Mouse (Mus musculus) ES-E14 (cell line): Measurements from ENCODE around the gene Cars2. TPM values are rescaled to one million over a fixed set of nuclear protein-coding genes. Genes with fewer than 3 reads are reported as not detected.

ENCODE experiments used
- DNase-seq: peaks from one replicate; pipeline ENCODE4 v3.0.0-alpha.2; 2013; ENCODE audit warnings: low read depth, low spot score
- H3K27ac ChIP-seq: 2 replicates; pipeline ENCODE4 v1.5.1; 2012; ENCODE audit warnings: low read depth, mild to moderate bottlenecking, low read length, moderate library complexity, mixed read lengths; ENCODE audit not compliant: poor library complexity, insufficient read depth, severe bottlenecking
- H3K36me3 ChIP-seq: 2 replicates; pipeline ENCODE4 v1.6.1; 2012; ENCODE audit warnings: mild to moderate bottlenecking, low read length, moderate library complexity, mixed read lengths; ENCODE audit not compliant: control insufficient read depth, poor library complexity, insufficient read depth, severe bottlenecking
- H3K4me1 ChIP-seq, 2 experiments: fragments of 150-350 bp in 1 of 2; sonication (generic) in 1 of 2; 2 replicates each; pipeline ENCODE4 v1.6.1; 2012; ENCODE audit warnings: low read length in 2 of 2, mild to moderate bottlenecking in 1 of 2, mixed read lengths in 1 of 2; ENCODE audit not compliant: control insufficient read depth in 2 of 2, insufficient read depth in 2 of 2, poor library complexity in 1 of 2
- H3K4me3 ChIP-seq, 2 experiments: fragments of 150-350 bp in 1 of 2; sonication (generic) in 1 of 2; 2 replicates each; pipeline ENCODE4 v1.5.1; 2012; ENCODE audit warnings: low read length in 2 of 2, low read depth in 1 of 2, mild to moderate bottlenecking in 1 of 2, mixed read lengths in 1 of 2; ENCODE audit not compliant: insufficient read depth in 1 of 2, poor library complexity in 1 of 2, severe bottlenecking in 1 of 2
- H3K9ac ChIP-seq: 2 replicates; pipeline ENCODE4 v1.6.1; 2012; ENCODE audit warnings: low read depth, mild to moderate bottlenecking, low read length, mixed read lengths; ENCODE audit not compliant: poor library complexity, insufficient read depth, severe bottlenecking
- H3K9me3 ChIP-seq: fragments of 150-350 bp; sonication (generic); 2 replicates; pipeline ENCODE4 v1.6.1; 2012; ENCODE audit warnings: low read depth, mild to moderate bottlenecking, low read length; ENCODE audit not compliant: control insufficient read depth, insufficient read depth
- CHD2 ChIP-seq: IDR thresholded peaks from 2 replicates; pipeline ENCODE4 v1.6.1; 2014; ENCODE audit warnings: mild to moderate bottlenecking, low read depth, low read length, inconsistent platforms
- HCFC1 ChIP-seq: IDR thresholded peaks from 2 replicates; pipeline ENCODE4 v1.6.1; 2012; ENCODE audit warnings: low read length, inconsistent platforms, borderline replicate concordance; ENCODE audit not compliant: insufficient read depth
- MAFK ChIP-seq: IDR thresholded peaks from 2 replicates; pipeline ENCODE4 v1.6.1; 2014; ENCODE audit warnings: mild to moderate bottlenecking, low read depth, low read length, inconsistent platforms; ENCODE audit not compliant: insufficient read depth
- ZC3H11A ChIP-seq: IDR thresholded peaks from 2 replicates; pipeline ENCODE4 v1.6.1; 2012; ENCODE audit warnings: low read depth, mild to moderate bottlenecking, inconsistent platforms, low read length, borderline replicate concordance
- ZNF384 ChIP-seq: IDR thresholded peaks from 2 replicates; pipeline ENCODE4 v1.6.1; 2012; ENCODE audit warnings: low read depth, low read length, inconsistent platforms
- in situ Hi-C, 2 experiments: fragments of 600-800 bp; cut with MboI; formaldehyde crosslinking; loops; one replicate each; pipeline ENCODE4 v1.15.1; 2025; ENCODE audit warnings: low sequenced_read_pairs in 2 of 2, inconsistent platforms in 1 of 2; ENCODE audit not compliant: unreplicated experiment in 2 of 2
- total RNA-seq: library from RNA; depleted of rRNA; stranded (reverse); fragments of 300-350 nt; gene quantifications from 2 replicates; pipeline ENCODE4 v1.2.3, GENCODE M21; 2012

Gene Cars2
- total RNA-seq, 1 experiment: 34.6 TPM

DNA sequence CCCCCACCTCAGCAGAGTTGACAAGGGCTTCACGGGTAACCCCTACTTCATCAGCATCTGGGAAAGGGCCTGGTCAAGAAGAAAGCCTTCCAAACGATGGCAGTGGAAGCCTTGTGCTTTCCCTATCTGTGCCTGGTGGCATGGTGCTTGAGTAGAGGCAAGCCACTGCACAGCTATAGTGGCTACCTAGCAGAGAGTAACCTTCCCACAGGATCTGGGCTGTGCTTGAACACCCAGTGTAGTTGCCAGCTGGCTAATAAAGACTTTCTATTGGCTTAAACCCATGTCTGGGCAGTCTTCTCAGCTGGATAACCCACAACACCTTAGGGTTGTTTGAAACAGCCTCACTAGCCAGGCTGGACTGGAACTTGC, 35.8 kb upstream of the Cars2 start:
- no peaks in the 10 kb centered on the region for H3K9me3 ChIP-seq
- no peaks in the 10 kb centered on the region for H3K4me1 ChIP-seq
- TF ChIP-seq HCFC1 (no peak), ZNF384 (no peak), CHD2 (no peak), ZC3H11A (no peak), MAFK (no peak)
- H3K9ac ChIP-seq: no peak overlapping the region
- H3K27ac ChIP-seq: no peak overlapping the region
- no peak for DNase-seq
- in situ Hi-C loops: no loop called here
- no peak overlapping the region for H3K4me3 ChIP-seq
- H3K36me3 ChIP-seq: no peaks in the 10 kb centered on the region

DNA sequence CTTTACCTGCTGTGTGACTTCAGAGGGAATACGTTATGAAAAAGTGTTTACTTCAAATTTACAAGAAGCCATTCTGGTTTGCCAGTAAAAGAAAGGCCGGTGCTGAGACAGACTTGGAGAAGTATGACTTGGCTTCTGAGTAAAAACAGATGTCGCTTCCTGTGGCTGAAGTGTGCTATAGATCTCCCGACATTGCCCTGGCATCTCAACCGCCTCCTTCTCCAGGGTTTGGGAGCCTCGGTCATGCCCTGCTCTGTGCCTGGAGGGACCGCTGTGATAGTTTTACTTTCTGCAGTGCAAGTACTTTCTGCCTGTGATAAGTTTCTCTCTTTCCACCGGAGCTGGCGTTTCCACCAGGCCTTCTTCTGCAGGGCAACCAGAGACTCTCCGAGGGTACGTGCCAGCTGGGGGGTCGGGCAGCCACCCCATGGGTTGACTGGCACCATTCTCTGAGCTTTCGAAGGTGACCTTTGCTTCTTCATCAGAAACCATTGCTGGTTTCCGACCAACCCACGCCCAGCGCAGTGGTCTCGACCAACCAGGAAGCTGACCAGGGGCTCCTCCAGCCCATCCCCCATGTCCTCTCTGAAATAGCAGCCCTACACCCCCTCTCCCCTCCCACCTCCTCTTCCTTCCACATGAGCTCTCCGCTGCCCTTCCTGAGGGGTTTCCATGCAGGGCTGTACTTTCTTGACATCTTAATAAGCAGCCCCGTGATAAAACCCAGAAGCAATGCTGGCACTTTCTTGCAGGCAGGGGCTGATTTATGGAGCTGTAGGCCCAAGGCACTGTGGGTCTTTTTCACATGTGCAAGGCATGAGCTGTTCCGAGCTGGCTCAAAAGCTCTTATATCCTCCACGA, 35.2 kb upstream of the Cars2 start:
- in situ Hi-C loops: no loop called here
- no peaks in the 10 kb centered on the region for H3K36me3 ChIP-seq
- DNase-seq: no peak
- H3K27ac ChIP-seq: no peak overlapping the region
- no peak overlapping the region for H3K4me3 ChIP-seq
- H3K4me1 ChIP-seq: no peaks in the 10 kb centered on the region
- no peaks in the 10 kb centered on the region for H3K9me3 ChIP-seq
- TF ChIP-seq ZNF384 (no peak), HCFC1 (no peak), CHD2 (no peak), MAFK (no peak), ZC3H11A (no peak)
- H3K9ac ChIP-seq: no peak overlapping the region

DNA sequence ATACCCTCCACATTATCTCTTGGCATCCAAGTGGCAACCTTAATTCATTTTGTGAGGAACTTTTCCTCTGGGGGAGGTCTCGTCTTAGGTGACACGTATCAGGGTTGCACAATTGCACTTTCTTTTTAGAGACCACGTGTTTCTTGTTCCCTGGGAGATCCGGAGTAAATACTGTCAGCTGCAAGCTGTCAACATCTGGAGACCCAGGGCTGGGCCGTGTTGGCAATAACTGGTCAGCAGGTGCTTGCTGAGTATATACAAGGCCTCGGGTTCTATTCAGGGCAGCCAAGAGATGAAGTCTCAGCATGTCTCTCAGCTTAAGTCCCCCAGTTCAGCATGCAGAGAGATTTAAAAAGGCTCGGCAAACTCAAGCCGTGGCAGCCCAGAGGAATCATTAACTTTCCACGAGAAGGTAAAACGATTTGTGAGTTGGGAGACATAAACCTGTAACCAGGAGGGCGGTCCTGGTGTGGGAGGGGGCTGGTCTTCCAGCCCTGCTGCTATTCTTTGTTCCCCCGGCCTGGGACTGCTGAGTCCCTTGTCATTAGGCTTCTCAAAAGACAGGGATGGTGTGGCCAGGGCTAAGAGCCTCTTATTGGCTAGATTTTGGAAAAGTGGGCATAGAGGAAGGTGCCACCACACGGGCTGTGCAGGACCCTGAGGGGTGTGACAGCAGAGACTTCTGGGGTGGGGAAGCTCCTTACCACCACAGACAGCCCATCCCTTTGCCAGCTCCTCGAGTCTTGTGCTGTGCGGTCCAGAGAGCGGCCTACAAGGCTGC, 25.2 kb upstream of the Cars2 start:
- DNase-seq: no peak
- H3K4me1 ChIP-seq: no peaks in the 10 kb centered on the region
- no peak overlapping the region for H3K27ac ChIP-seq
- H3K9ac ChIP-seq: no peak overlapping the region
- H3K4me3 ChIP-seq: no peak overlapping the region
- peaks cover 2% of the 10 kb centered on the region; the same call in 1 of the 2 replicates for H3K36me3 ChIP-seq
- in situ Hi-C loops: no loop called here
- no peak for TF ChIP-seq MAFK
- no peak for TF ChIP-seq ZC3H11A
- no peak for TF ChIP-seq HCFC1
- no peak for TF ChIP-seq CHD2
- no peak for TF ChIP-seq ZNF384
- no peaks in the 10 kb centered on the region for H3K9me3 ChIP-seq

DNA sequence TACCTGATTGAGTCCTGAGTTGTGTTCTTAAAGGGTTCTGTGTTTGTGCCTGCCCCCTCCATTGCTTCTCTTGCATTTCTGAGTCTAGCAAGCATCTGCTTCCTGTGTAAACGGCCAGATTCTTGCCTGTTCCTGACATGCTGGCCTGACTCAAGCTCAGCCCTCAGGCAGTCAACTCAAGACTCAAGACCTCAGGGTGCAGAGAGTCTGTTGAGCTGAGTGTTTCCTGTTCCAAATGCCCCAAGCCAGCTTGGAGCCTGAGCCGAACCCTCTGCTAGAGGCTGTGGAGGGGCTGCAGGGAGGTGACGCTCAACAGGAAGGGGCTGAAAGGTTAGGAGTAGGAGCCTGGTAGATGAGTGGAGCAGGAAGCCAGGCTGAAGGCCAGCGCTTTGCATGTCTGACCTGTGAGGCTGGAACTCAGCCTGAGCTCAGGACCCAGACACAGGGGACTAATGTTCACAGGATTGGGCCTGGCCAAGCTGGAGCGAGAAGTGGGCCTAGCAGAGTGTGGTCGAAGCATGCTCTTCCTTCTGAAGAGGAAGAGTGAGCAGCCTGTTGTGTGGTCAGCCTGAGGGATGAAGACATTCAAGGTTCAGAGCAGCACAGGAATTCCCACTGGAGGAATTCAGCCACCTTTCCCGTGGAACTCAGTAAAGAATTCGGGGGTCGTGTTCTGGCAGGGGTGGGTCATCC, 24.5 kb upstream of the Cars2 start:
- in situ Hi-C loops: no loop called here
- TF ChIP-seq CHD2 (no peak), MAFK (no peak), ZC3H11A (no peak), ZNF384 (no peak), HCFC1 (no peak)
- Histone ChIP-seq H3K9me3 (no peaks in the 10 kb centered on the region), H3K9ac (no peak overlapping the region), H3K36me3 (peaks cover 2% of the 10 kb centered on the region; the same call in 1 of the 2 replicates), H3K4me3 (no peak overlapping the region), H3K27ac (no peak overlapping the region), H3K4me1 (no peaks in the 10 kb centered on the region)
- no peak for DNase-seq
